Mouse (Mus musculus) regulatory T cell (primary cell): ENCODE results near the gene Gys1.

Source experiments
- in situ Hi-C: fragments of 300-600 bp; cut with MboI, MseI; formaldehyde crosslinking; loops from one replicate; pipeline ENCODE4 v1.15.1; 2025; ENCODE audit warnings: high pct_unique_total_duplicates

Gene Gys1

GRCm38 (mm10) chr7:45413864-45414739, 20.5 kb upstream of the Gys1 start:
- in situ Hi-C loops: no loop called here

GRCm38 (mm10) chr7:45414740-45415224, 19.9 kb upstream of the Gys1 start:
- in situ Hi-C loops: no loop called here

- in situ Hi-C loops: no loop called here
These were observed 19.0 kb upstream of the Gys1 start for GRCm38 (mm10) chr7:45415636-45416035.

GRCm38 (mm10) chr7:45417962-45418492, 16.6 kb upstream of the Gys1 start:
- in situ Hi-C loops: no loop called here

GRCm38 (mm10) chr7:45419859-45420614, 14.6 kb upstream of the Gys1 start:
- in situ Hi-C loops: no loop called here

- in situ Hi-C loops: no loop called here
These were observed 14.1 kb upstream of the Gys1 start, which contains the start of gene Lhb for GRCm38 (mm10) chr7:45420615-45420919. Gene Lhb, plus strand, starts transcription at chr7:45420820.

GRCm38 (mm10) chr7:45421194-45421593, 13.4 kb upstream of the Gys1 start:
- in situ Hi-C loops: no loop called here

- in situ Hi-C loops: no loop called here
These were observed 8.1 kb upstream of the Gys1 start for GRCm38 (mm10) chr7:45426556-45426955.

- in situ Hi-C loops: loop anchor here (10.0 kb wide), 1 partner anchor 381 kb away; the partner anchor contains the start of gene Cyth2
These were observed 825 bp upstream of the Gys1 start for GRCm38 (mm10) chr7:45433835-45434202.

GRCm38 (mm10) chr7:45435038-45435437, 394 bp downstream of the Gys1 start:
- in situ Hi-C loops: loop anchor here (10.0 kb wide), 1 partner anchor 380 kb away; the partner anchor contains the start of gene Cyth2

- in situ Hi-C loops: loop anchor here (10.0 kb wide), 1 partner anchor 378 kb away; the partner anchor contains the start of gene Cyth2
These were observed 1.8 kb downstream of the Gys1 start for GRCm38 (mm10) chr7:45436444-45436843.

GRCm38 (mm10) chr7:45437046-45437445, 2.4 kb downstream of the Gys1 start:
- in situ Hi-C loops: loop anchor here (10.0 kb wide), 1 partner anchor 378 kb away; the partner anchor contains the start of gene Cyth2

- in situ Hi-C loops: loop anchor here (10.0 kb wide), 1 partner anchor 377 kb away; the partner anchor contains the start of gene Cyth2
These were observed 3.1 kb downstream of the Gys1 start, which contains the start of gene Ruvbl2 for GRCm38 (mm10) chr7:45437521-45438276. Gene Ruvbl2, minus strand, starts transcription at chr7:45438096.

GRCm38 (mm10) chr7:45443526-45444420, 9.1 kb downstream of the Gys1 start:
- in situ Hi-C loops: no loop called here

- in situ Hi-C loops: no loop called here
These were observed 11.9 kb downstream of the Gys1 start for GRCm38 (mm10) chr7:45446589-45446988.

- in situ Hi-C loops: no loop called here
These were observed 12.8 kb downstream of the Gys1 start for GRCm38 (mm10) chr7:45447325-45447990.

- in situ Hi-C loops: no loop called here
These were observed 15.3 kb downstream of the Gys1 start for GRCm38 (mm10) chr7:45449974-45450373.

- in situ Hi-C loops: no loop called here
These were observed 16.8 kb downstream of the Gys1 start for GRCm38 (mm10) chr7:45451344-45451982.

- in situ Hi-C loops: no loop called here
These were observed 20.3 kb downstream of the Gys1 start for GRCm38 (mm10) chr7:45454971-45455370.
